Mouse (Mus musculus) colon, adult 2 months (tissue): ENCODE results near the gene Tie1. TPM values are rescaled to one million over a fixed set of nuclear protein-coding genes. Genes with fewer than 3 reads are reported as not detected.

Source experiments
- polyA plus RNA-seq: library from polyadenylated mRNA; depleted of rRNA; stranded (reverse); fragments of >200 nt; gene quantifications from 2 replicates; pipeline ENCODE4 v1.2.3, GENCODE M21; 2012; rRNA removed

Tie1 gene
- 20.3 and 24.4 TPM in 2 replicates for polyA plus RNA-seq

DNA sequence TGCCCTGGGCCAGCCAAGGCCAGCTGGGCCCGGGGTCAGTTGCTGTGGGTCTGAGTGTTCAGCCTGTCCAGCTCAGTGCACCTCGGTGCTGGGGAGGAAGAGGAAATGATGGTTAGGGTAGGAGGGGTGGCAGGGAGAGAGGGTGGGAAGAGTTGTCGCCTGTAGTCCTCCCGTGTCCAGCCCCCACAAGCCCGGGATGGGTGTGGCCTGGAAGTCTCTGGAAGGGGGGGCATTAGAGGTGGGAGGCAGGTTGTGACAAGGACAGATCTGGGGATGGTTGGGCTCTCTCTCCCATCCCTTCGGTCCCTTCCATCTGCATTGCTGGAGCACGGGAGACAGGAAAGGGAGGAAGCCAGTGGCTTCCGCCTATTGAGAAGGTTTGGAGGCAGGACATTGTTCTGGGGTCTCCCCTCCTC, at the start of gene Tie1:
Gene Tie1, minus strand, starts transcription at position 345 of the 416 bp plus-strand sequence.

DNA sequence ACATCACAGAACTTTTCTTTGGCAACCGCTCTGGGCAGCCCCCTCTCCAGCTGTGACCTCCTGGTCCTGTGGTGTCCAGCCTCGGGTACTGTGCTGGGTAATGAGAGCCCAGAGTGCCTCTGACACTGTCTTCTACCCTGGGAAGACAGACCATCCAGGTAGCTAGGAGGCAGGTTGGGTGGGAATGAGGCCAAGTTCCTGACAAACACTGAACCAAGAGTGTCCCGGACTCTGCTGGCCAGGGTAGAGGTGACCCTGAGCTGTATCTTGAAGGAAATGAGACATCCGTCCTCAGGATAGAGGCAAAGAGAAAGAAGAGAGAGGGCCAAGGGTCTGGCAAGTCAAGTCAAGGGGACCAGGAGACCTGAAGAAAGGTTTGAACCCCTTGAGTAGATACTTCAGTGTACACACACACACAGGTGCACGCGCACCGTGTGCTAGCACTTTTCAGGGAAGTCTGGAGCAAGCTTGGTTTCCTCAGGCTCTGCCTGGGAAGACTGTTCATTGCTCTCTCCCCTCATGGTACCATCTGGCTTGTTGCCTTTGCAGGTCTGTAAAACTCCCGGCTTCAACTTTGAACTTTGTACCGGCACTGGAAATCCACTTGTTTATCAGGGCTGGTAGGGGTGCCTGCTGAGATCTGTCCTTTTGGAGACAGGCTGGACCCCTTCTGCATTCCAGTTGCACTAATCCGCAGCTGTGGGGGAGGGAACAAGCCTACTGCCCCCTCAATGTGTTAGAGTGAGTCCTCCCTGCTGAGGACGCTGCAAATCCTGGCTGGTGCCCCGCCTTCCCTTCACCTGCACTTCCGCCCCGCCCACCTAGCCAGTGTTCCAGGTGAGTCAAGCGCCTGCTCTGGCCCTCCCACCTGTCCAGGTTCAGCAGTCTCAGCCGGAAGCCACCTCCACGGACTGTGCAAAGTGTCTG, 36.8 kb upstream of the Tie1 start, which contains the start of gene 2610528J11Rik:
Gene 2610528J11Rik, plus strand, starts transcription at position 592 of the 927 bp plus-strand sequence.

DNA sequence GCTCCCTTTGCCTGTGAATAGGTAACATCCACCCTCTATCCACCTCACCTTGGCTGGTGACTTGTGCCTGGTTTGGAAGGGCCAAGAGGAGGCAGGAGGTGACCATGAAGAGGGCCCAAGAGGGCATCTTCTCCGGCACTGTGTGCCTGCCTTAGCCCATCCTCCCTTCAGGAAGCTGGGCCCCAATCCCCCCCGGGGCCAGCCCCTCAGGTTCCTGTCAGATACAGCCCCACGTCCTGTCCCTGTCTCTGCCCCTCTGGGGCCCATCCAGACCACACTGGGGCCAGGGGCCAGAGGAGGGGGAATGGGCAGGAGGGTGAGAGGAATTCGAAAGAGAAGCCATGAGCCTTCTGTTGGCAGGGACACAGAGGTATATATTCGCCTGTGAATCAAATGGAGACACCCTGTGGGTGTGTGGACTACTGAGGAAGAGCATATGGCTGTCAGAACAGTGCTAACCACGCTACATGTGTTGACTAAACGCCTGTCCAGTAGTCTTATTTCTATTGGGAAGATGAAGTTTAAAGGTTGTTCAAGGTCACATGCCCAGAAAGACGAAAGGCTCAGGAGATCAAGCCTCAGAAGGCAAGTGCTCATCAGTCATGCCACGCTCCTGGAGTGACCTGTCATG, 32.4 kb downstream of the Tie1 start, which contains the start of gene Mpl:
Gene Mpl, minus strand, starts transcription at position 169 of the 631 bp plus-strand sequence.

DNA sequence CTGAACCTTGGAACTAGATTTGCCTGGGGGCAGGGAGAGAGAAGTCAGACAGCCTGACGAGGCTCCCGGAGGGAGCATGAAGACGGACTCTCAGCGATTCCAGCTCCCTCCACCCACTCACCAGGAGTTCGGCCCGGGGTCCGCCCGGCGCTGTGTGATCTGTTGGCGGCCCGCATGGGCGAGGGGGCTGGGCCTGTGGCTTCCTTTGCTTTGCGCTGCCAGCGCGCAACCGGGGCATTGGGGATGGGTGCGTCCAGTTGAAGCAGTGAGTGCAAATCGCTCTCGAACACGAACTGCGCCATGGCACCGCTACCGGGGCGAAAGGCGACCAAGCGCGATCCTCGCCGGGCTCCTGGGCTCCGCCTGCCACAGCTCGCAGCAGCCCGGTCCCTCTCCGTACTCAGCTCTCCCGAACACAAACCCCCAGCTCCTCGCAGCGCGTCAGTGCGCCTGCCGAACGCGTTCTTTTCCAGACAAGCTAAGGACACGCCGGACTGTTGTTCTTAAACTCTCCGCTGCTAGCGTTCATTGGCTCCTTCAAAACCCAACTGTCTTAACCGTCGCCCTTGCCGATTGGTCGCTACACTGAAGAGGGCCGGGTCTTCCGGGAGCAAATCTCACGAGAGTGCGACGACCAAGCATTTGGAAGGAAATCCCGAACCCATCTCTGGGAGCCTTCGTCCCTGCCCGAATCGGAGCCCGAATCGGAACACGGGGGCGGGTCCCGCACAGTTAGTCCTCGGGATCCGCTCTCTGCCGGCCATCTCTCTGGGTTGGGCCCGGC, 52.8 kb downstream of the Tie1 start, which contains the start of gene Cdc20:
Gene Cdc20, minus strand, starts transcription at position 533 of the 784 bp plus-strand sequence.

DNA sequence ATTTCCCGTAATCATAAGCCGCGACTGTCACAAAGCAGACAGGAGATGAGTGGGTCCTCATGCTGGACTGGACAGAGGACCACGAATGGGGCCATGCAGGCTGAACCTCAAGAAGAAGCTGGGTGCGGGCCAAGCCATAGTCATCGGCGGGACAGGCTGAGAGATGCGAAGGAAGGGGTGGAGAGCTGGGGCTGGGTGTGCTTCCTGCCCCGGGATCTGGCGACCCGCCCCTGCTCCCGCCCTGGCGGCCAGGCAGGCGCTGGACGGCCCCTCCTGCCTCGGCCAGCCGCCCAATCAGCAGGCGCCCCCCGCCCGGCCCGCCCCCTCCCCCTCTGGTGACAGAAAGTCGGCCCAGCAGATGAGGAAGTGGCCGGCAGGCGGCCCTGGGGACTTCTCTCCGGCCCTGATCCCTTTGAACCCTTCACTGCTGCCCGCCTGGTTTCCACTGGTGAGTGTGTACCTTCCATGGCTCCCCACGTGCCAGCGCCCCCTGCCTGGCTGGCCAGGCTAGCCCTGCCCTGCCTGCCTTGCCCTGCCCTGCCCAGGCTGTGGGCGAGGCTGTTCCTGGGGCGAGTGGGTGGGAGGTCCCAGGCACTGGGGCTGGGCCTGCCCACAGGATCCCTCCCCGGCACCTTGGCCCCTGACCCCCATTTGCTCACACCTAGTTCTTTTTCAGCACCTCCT, 62.0 kb downstream of the Tie1 start, which contains the start of gene Elovl1:
Gene Elovl1, plus strand, starts transcription at position 326 of the 684 bp plus-strand sequence.

Other genes starting within 250 kb of the Tie1 start
- gene Ptprf, start 198.7 kb downstream of the Tie1 start, polyA plus RNA-seq = 207 and 212 TPM in 2 replicates
- gene Szt2, start 80.8 kb downstream of the Tie1 start, polyA plus RNA-seq = 31.2 and 35.3 TPM in 2 replicates
- gene Med8, start 80.7 kb downstream of the Tie1 start, polyA plus RNA-seq = 20.8 and 22.0 TPM in 2 replicates
- 176 and 229 TPM in 2 replicates for gene Elovl1, start 62.0 kb downstream of the Tie1 start, polyA plus RNA-seq
- gene Cdc20, start 52.7 kb downstream of the Tie1 start, polyA plus RNA-seq = 35.4 and 43.2 TPM in 2 replicates
- gene Mpl, start 32.5 kb downstream of the Tie1 start, polyA plus RNA-seq = 0.05 and 0.08 TPM in 2 replicates
- 104 and 125 TPM in 2 replicates for gene 2610528J11Rik, start 36.9 kb upstream of the Tie1 start, polyA plus RNA-seq
- 35.4 and 47.7 TPM in 2 replicates for gene Tmem125, start 54.0 kb upstream of the Tie1 start, polyA plus RNA-seq
- not detected in 2 replicates for gene Cfap57, start 130.7 kb upstream of the Tie1 start, polyA plus RNA-seq
- 22.2 and 22.7 TPM in 2 replicates for gene Ebna1bp2, start 130.7 kb upstream of the Tie1 start, polyA plus RNA-seq
- not detected in 2 replicates for gene Olfr62, start 168.9 kb upstream of the Tie1 start, polyA plus RNA-seq
- not detected in 2 replicates for gene Olfr1342, start 202.7 kb upstream of the Tie1 start, polyA plus RNA-seq
- not detected in 2 replicates for gene Olfr1341, start 213.5 kb upstream of the Tie1 start, polyA plus RNA-seq
- gene Olfr1340, start 230.1 kb upstream of the Tie1 start, polyA plus RNA-seq = not detected in 2 replicates
- not detected in 2 replicates for gene Olfr1339, start 242.1 kb upstream of the Tie1 start, polyA plus RNA-seq